Mouse (Mus musculus): ENCODE results near the gene Clec1a.

Gene Clec1a

DNA sequence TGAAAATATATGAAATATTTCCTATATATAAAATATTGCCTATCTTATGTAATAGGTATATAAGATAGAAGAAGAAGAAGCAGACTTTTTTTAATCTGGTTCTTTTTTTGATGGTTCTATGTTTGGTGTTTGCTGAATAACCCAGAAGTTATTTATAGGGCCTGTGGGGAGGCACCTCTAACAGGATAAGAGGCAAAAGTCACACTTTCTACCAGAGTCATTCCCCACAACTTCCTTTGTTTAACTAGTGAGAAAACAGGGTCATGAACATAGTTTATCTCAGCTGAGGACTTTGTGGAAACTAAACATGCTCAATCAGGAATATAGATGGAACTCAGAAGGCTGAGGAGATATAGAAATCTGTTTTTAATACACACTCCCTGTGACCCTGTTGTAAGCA, 45.8 kb downstream of the Clec1a start:
- no peak for DNase-seq (ENCODE audit: low spot score in 2 of 2)

- no peak for DNase-seq (ENCODE audit: low spot score in 2 of 2)
Measured at GRCm38 (mm10) chr6:129403391-129403790, 48.4 kb downstream of the Clec1a start.

GRCm38 (mm10) chr6:129402404-129402803, 49.4 kb downstream of the Clec1a start:
- no peak for DNase-seq (ENCODE audit: low spot score in 2 of 2)

GRCm38 (mm10) chr6:129399945-129400344, 51.9 kb downstream of the Clec1a start:
- no peak for DNase-seq (ENCODE audit: low spot score in 2 of 2)

- no peak for DNase-seq (ENCODE audit: low spot score in 2 of 2)
Measured at GRCm38 (mm10) chr6:129396997-129397396, 54.8 kb downstream of the Clec1a start, which contains the start of gene Clec1b. TSS of gene Clec1b (plus strand) at chr6:129397297.

- no peak for DNase-seq (ENCODE audit: low spot score in 2 of 2)
Measured at GRCm38 (mm10) chr6:129393732-129394131, 58.1 kb downstream of the Clec1a start.

DNA sequence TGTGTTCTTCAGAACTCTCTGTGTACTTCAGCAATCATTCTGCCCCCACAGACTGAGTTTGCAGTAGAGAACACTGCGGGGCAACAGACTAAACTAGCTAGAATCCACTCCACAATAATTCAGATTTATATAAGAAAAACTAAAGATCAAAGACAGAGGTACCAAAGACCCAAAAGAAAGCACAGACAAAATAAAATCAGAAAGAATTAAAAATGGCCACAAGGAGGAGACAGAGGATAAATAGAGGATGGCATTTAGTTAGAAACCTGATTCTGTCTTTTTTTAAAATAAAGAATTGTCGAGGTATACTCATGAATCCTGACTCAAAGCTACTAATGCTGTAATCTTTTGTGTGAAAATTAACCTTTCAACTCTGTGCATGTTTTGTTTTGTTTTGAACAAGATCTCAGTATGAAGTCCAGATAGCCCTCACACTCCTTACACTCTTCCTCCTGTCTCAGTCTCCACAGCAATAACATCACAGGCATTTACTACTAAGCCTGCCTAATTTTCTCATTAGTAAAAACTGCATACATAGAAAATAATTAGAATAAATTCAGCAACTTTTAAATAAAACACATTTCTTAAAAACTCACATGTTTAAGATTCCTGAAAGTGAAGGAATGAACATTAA, 58.6 kb downstream of the Clec1a start:
- DNase-seq (ENCODE audit: low spot score in 2 of 2), result no peak

GRCm38 (mm10) chr6:129385774-129386173, 66.0 kb downstream of the Clec1a start, which contains the start of gene Clec12b:
TSS of gene Clec12b (minus strand) at chr6:129385874.
- DNase-seq (ENCODE audit: low spot score in 2 of 2), result no peak

DNA sequence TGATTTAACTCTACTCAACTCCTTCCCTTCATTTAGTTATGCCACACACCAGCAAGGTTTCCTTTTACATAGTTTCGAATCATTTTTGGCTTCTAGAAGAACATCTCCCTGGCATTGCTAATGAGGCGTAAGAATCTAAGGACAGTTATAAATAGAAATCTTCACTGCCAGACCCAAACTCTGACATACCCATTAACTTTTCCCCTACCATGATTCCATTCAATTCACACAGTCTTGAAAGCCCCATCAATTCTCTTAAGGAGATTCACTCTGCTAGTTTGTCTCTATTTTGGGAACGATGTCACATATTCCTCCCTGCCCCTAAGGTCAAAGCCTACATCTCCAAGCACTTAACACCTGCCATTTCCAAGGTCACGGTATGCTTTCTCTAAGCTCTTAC, 66.8 kb downstream of the Clec1a start:
- DNase-seq (ENCODE audit: low spot score in 2 of 2), result no peak

GRCm38 (mm10) chr6:129383466-129383865, 68.3 kb downstream of the Clec1a start:
- DNase-seq (ENCODE audit: low spot score in 2 of 2), result no peak

DNA sequence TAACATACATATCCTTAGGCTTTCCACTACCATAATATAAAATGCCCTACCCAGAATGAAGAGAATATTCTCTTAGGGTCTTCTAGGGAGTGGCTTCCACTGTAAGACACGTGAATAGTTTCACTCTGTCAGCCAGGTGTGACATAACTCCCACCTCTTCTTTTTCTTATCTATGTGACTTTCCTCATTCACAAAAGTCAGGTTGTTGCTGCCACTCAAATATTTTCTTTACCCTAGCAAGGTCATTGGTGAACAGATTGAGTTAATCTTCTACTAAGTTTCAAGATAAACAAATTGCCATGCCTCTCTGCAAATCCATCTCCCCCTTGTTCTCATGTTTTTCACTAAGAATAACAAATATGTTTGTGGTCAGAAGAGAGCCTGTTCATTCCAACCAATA, 70.1 kb downstream of the Clec1a start:
- no peak for DNase-seq (ENCODE audit: low spot score in 2 of 2)

GRCm38 (mm10) chr6:129380454-129380853, 71.3 kb downstream of the Clec1a start:
- DNase-seq (ENCODE audit: low spot score in 2 of 2), result no peak

GRCm38 (mm10) chr6:129374937-129375471, 76.8 kb downstream of the Clec1a start:
- DNase-seq (ENCODE audit: low spot score in 2 of 2), result no peak
